Mouse (Mus musculus): ENCODE data around the gene Yap1. TPM values are rescaled to one million over a fixed set of nuclear protein-coding genes. Genes with fewer than 3 reads are reported as not detected.
"Not testable (repeated sequence)": the region's sequence is repeated elsewhere in the genome, so short reads cannot be mapped to it uniquely, and the experiment has no call there.

Yap1 gene
- polyA plus RNA-seq, 1 experiment = 7.1 TPM

- Histone ChIP-seq H3K4me1 (ENCODE audit: control insufficient read depth, insufficient read depth, low read length) (no peaks in the 10 kb centered on the region), H3K27ac (ENCODE audit: control insufficient read depth, insufficient read depth, low read depth, low read length, poor library complexity) (no peak overlapping the region), H3K4me3 (replicated peaks; ENCODE audit: control insufficient read depth, low read depth, low read length) (no peak overlapping the region)
- TF ChIP-seq CTCF (IDR thresholded peaks at IDR 0.05; ENCODE audit: control insufficient read depth, insufficient read depth, low read length) (no peak), POLR2A (IDR thresholded peaks at IDR 0.05; ENCODE audit: borderline replicate concordance, control insufficient read depth, low read depth, low read length) (no peak)
- WGBS = 82% methylated on average over 7 of the region's 7 CpGs
These were observed 102.1 kb downstream of the Yap1 start for GRCm38 (mm10) chr9:7902311-7902710.

GRCm38 (mm10) chr9:7900965-7901364 lies 103.4 kb downstream of the Yap1 start:
- no peaks in the 10 kb centered on the region; the same call in 1 of the 2 replicates for H3K4me1 ChIP-seq (ENCODE audit: control insufficient read depth, insufficient read depth, low read length)
- WGBS = 83% methylated on average over 8 of the region's 8 CpGs
- TF ChIP-seq CTCF (IDR thresholded peaks at IDR 0.05; ENCODE audit: control insufficient read depth, insufficient read depth, low read length) (no peak), POLR2A (IDR thresholded peaks at IDR 0.05; ENCODE audit: borderline replicate concordance, control insufficient read depth, low read depth, low read length) (no peak)
- no peak overlapping the region for H3K4me3 ChIP-seq (replicated peaks; ENCODE audit: control insufficient read depth, low read depth, low read length)
- no peak overlapping the region for H3K27ac ChIP-seq (ENCODE audit: control insufficient read depth, insufficient read depth, low read depth, low read length, poor library complexity)

DNA sequence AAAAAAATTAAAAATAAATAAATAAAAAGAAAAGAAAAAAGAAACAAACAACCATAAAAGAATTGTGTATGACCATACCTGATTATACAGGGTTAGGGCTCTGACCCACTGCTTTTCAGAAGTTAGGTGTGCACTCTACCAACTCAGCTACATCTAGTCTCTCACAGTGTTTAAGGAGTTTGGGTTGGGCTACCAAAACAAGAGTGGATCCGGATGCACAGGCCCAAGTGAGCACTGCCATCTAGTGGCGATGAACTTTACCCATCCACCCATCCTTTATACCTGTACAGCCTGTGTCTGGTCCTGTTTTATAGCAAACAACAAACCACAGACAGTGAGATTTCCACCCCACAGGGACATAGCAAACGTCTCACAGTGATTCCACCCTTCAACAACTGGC lies 106.9 kb downstream of the Yap1 start:
- TF ChIP-seq CTCF (IDR thresholded peaks at IDR 0.05; ENCODE audit: control insufficient read depth, insufficient read depth, low read length) (peak; percentile 96), POLR2A (IDR thresholded peaks at IDR 0.05; ENCODE audit: borderline replicate concordance, control insufficient read depth, low read depth, low read length) (no peak)
- 1% methylated on average over 3 of the region's 3 CpGs for WGBS

GRCm38 (mm10) chr9:7891796-7892195 lies 112.6 kb downstream of the Yap1 start:
- not testable (repeated sequence) for H3K4me1 ChIP-seq (ENCODE audit: control insufficient read depth, insufficient read depth, low read length); H3K4me3 ChIP-seq (replicated peaks; ENCODE audit: control insufficient read depth, low read depth, low read length); H3K27ac ChIP-seq (ENCODE audit: control insufficient read depth, insufficient read depth, low read depth, low read length, poor library complexity)
- WGBS = 84% methylated on average over 1 of the region's 1 CpGs

More for the DNA sequence above, 106.9 kb downstream of the Yap1 start:
- Histone ChIP-seq H3K4me3 (replicated peaks; ENCODE audit: control insufficient read depth, low read depth, low read length) (no peak overlapping the region), H3K27ac (ENCODE audit: control insufficient read depth, insufficient read depth, low read depth, low read length, poor library complexity) (no peak overlapping the region), H3K4me1 (ENCODE audit: control insufficient read depth, insufficient read depth, low read length) (no peaks in the 10 kb centered on the region; the same call in 1 of the 2 replicates)

DNA sequence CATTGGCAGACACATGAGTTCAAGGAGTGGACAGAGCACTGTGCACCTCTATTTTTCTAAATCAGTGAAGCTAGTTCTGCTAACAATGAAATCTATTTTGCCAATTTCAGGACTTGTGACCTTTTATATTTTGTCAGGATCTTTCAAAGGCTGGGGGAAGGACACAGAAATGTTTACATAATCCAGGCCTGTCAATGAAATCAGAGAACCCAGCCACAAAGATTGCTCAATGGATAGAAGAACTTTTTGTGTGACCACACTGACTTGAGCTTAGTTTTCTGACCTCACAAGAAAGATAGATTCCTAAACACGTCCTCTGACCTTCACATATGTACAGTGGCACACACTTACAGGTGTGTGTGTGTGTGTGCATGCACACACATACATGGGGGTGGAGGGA lies 113.2 kb downstream of the Yap1 start:
- Histone ChIP-seq H3K4me1 (ENCODE audit: control insufficient read depth, insufficient read depth, low read length) (no peaks in the 10 kb centered on the region; the same call in 1 of the 2 replicates), H3K4me3 (replicated peaks; ENCODE audit: control insufficient read depth, low read depth, low read length) (no peak overlapping the region), H3K27ac (ENCODE audit: control insufficient read depth, insufficient read depth, low read depth, low read length, poor library complexity) (no peak overlapping the region)
- WGBS = 33% methylated on average over 1 of the region's 1 CpGs
- TF ChIP-seq CTCF (IDR thresholded peaks at IDR 0.05; ENCODE audit: control insufficient read depth, insufficient read depth, low read length) = no peak

DNA sequence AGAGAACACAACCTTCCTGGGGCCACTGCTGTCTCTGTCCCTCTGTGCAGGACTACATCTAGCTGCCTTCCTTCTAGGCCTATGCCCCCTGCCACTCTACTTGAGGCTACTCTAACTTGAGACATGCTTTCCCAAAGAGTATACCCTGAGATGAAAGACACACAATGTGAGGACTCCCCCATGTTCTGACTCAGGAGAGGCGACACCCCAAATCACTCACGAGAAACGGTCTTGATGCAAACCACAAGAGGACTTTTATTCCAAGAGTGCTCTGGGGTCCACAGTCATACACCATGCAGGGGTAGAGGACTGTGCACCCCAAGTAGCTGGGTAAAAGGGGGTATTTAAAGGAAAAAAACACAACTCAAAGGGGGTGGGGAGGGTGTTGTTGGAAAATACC lies 120.0 kb downstream of the Yap1 start:
- H3K27ac ChIP-seq (ENCODE audit: control insufficient read depth, insufficient read depth, low read depth, low read length, poor library complexity) = no peak overlapping the region
- no peak for TF ChIP-seq POLR2A (IDR thresholded peaks at IDR 0.05; ENCODE audit: borderline replicate concordance, control insufficient read depth, low read depth, low read length)
- TF ChIP-seq CTCF (IDR thresholded peaks at IDR 0.05; ENCODE audit: control insufficient read depth, insufficient read depth, low read length) = no peak
- 90% methylated on average over 3 of the region's 3 CpGs for WGBS
- no peaks in the 10 kb centered on the region; the same call in 1 of the 2 replicates for H3K4me1 ChIP-seq (ENCODE audit: control insufficient read depth, insufficient read depth, low read length)
- no peak overlapping the region for H3K4me3 ChIP-seq (replicated peaks; ENCODE audit: control insufficient read depth, low read depth, low read length)

DNA sequence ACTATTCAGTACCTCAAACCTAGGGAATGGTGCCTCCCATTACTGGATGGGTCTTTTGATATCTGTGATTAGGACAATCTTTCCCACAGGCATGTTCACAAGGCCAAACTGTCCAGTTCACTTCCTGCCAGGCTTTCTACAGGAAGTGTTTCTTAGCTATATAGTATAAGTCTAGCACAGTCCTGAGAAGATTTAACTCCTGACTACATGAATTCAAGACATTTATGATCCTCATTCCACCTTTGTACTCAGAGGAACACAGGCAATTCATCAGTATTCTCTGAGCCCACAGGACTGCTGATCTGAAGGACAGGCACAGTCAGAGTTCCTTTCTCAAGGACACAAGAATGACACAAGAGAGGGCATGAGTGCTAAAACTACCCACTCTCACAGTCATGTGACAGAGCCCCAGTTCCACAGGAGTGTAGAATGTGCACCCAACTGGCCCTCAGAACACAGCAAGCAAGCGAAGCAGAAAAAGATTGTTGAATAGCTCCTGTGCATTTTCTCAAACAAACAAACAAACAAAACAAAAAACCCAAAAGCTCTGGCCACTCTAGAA lies 122.0 kb downstream of the Yap1 start:
- H3K27ac ChIP-seq (ENCODE audit: control insufficient read depth, insufficient read depth, low read depth, low read length, poor library complexity) = no peak overlapping the region
- H3K4me1 ChIP-seq (ENCODE audit: control insufficient read depth, insufficient read depth, low read length) = no peaks in the 10 kb centered on the region; the same call in 1 of the 2 replicates
- 90% methylated on average over 1 of the region's 1 CpGs for WGBS
- TF ChIP-seq CTCF (IDR thresholded peaks at IDR 0.05; ENCODE audit: control insufficient read depth, insufficient read depth, low read length) = no peak
- no peak for TF ChIP-seq POLR2A (IDR thresholded peaks at IDR 0.05; ENCODE audit: borderline replicate concordance, control insufficient read depth, low read depth, low read length)
- H3K4me3 ChIP-seq (replicated peaks; ENCODE audit: control insufficient read depth, low read depth, low read length) = no peak overlapping the region

Other genes with a start within 250 kb of the Yap1 start
- 15.0 and 17.4 TPM in 2 replicates for gene Tmem123, start 240.6 kb downstream of the Yap1 start, polyA plus RNA-seq (2011; ENCODE audit: insufficient read depth, insufficient read length, low replicate concordance, missing spikeins)
- 25.9 and 41.1 TPM in 2 replicates for gene Birc2, start 167.5 kb downstream of the Yap1 start, polyA plus RNA-seq (2011; ENCODE audit: insufficient read depth, insufficient read length, low replicate concordance, missing spikeins)
- 21.9 and 45.9 TPM in 2 replicates for gene Birc3, start 131.4 kb downstream of the Yap1 start, polyA plus RNA-seq (2011; ENCODE audit: insufficient read depth, insufficient read length, low replicate concordance, missing spikeins)
- gene Cfap300, start 38.2 kb upstream of the Yap1 start, polyA plus RNA-seq (2011; ENCODE audit: insufficient read depth, insufficient read length, low replicate concordance, missing spikeins) = not detected in 2 replicates
- 2.1 TPM in 1 of 2 replicates, not detected in the other for gene Cep126, start 129.7 kb upstream of the Yap1 start, polyA plus RNA-seq (2011; ENCODE audit: insufficient read depth, insufficient read length, low replicate concordance, missing spikeins)